Mouse (Mus musculus) adrenal gland, adult 8-10 months (tissue): ENCODE measurements around the gene Vkorc1l1. TPM values are rescaled to one million over a fixed set of nuclear protein-coding genes. Genes with fewer than 3 reads are reported as not detected.

Experiments
- DNase-seq: peaks from one replicate; pipeline ENCODE4 v3.0.0; 2022
- total RNA-seq, 4 experiments: library from RNA; stranded (reverse); gene quantifications; 2 replicates each; pipeline ENCODE4 v1.2.4; 2022

Gene Vkorc1l1
- total RNA-seq, 4 experiments from 2014 or later: 29.2 to 38.6 (median 34.6) TPM

- peak; percentile 91 for DNase-seq
Measured at GRCm38 (mm10) chr5:130002301-130003146, 60.8 kb downstream of the Vkorc1l1 start, which contains the start of gene Gusb. Gusb (minus strand) TSS chr5:130003049.

DNA sequence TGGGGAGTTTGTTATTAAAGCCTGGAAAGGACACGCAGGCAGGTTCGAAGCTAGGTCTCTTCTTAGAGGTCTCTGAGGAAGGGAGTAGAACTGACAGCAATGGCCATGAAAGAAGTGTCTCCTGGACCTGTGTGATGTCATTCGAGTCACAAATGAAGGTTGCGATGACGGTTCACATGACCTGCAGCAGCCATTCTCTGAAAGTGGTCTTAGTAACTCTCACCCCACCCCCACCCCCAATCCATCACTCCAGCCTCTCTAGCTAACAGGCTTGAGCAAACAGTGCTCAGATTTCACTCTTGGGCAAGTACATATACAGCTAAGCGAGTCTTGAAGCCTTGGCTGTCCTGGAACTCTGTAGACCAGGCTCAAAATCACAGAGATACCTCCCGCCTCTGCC is 61.5 kb downstream of the Vkorc1l1 start:
- DNase-seq: no peak

DNA sequence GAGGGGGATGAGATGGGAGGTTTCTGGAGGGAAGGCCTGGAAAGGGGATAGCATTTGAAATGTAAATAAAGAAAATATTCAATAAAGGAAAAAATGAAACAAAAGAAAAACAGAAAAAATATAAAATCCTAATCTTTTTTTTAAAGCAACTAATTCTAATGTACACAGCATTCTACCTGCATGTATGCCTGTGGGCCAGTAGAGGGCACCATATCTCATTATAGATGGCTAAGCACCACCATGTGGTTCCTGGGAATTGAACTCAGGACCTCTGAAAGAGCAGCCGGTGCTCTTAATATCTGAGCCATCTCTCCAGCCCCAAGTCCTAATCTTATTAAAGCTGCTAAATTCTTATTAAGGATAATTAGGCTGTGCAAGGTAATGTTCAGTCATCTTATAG is 65.6 kb downstream of the Vkorc1l1 start:
- no peak for DNase-seq

DNA sequence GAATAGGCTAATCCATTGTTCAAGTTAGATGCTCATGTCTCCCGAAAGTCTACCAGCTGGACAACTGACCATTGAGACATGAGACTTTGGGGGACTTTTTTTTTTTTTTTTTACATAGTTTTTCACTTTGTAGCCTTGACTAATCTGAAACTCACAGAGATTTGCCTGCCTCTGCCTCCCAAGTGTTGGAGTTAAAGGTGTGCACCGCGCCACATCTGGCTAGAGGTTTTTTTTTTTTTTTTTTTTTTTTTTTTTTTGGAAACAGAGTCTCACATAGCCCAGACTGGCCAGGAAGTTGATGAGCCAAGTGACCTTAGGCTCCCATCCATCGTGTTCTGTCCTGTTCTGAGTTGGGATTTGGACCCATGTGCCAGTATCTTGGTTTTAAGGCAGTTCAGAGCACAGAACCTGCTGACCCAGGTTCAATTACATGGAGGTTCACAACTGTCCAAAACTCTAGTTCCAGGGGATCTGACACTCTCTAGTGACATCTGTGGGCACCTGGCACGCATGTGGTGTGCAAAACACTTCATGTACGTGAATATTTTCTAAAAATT is 66.3 kb downstream of the Vkorc1l1 start:
- DNase-seq: no peak

DNA sequence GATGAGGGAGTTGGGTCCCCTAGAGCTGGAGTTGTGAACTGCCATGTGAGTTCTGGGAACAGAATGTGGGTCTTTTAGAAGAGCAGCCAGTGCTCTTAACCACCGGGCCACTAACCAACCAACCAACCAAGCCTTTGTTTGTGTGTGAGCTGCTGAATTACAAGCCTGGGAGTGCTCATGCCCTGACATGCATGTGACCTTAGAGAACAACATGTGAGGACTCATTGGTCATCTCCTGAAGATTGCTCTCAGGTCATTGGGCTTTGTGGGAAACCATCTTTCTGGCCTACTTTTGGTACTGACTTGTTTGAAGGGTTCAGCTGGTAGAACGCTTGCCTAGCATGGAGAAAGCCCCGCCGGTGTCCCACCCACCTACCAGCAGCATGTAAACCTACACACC is 68.0 kb downstream of the Vkorc1l1 start:
- no peak for DNase-seq

DNA sequence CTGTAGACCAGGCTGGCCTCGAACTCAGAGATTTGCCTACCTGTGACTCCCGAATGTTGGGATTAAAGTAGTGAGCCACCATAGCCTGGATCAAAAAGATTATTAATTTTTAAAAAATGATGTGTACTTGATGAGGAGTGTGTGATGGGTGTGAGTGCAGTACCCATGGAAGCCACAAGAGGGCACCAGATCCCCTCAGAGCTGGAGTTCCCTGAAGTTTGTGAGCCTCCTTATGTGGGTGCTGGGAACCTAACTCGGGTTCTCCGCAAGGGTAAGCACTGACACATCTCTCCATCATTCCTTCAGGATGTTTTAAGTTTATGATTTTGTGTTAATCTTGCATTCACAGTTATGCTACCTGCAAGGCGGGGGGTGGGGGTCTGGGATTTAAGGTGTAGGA is 69.2 kb downstream of the Vkorc1l1 start:
- DNase-seq: no peak

DNA sequence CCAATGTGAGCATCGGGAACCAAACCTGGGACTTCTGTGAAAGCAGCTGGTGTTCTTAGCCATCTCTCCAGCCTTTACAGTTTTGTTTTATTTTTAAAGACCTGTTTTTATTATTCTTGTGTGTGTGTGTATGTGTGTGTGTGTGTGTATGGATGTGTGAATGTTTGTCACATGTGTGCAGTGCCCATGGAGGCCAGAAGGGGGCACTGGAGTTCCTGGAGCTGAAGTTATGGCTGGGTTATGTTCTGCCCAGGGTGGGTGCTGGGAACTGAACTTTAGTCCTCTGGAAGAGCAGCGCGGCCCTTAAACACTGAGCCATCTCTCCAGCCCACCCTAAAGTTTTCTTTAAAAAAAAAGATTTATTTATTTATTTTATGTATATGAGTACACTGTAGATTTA is 73.3 kb downstream of the Vkorc1l1 start:
- DNase-seq: no peak

DNA sequence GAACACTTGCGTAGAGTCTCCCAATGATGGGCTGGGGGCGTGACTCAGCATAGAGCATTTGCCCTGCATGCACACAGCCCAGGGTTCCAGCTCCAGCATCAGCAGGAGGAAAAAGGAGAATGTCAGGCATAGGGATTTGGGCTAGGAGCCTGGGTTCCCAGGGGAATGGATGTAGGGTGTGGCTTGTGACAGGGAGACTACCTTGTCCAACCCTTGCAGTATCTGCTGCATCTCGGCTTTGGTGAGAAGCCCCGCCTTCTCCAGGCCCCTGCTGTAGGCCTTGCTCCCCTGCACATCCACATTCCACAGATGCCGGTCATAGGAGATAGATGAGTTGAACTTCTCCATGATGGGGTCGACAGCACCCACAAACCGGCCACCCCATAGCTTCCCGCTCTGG is 77.7 kb downstream of the Vkorc1l1 start:
- no peak for DNase-seq

DNA sequence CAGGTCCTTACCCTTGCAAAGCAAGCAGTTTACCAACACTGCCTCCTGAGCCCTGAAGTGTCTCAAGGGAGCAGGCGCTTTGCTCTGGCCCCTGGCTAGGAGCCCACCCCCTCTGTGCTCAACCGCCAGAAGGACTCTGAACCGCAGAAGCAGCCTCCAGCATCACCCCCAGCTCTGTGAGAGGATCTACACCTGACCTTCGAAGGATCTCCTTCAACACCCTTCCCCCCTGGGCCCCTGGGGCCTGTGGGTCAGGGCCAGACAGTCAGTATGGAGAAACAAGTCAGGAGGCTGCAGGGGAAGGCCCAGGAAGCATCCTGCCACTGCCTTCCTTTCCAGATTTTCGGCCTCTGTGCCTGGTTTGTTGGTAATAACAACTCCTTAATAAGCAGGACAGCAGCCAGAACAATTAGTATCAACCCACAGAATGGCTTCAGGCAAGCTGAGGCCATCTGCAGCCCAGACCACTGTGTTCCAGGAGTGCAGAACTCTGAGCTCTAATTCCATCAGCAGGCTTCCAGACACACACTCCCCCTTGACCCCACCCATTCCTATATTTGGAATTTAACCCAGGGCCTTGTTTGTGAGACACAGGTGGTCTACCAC is 79.7 kb downstream of the Vkorc1l1 start:
- no peak for DNase-seq

DNA sequence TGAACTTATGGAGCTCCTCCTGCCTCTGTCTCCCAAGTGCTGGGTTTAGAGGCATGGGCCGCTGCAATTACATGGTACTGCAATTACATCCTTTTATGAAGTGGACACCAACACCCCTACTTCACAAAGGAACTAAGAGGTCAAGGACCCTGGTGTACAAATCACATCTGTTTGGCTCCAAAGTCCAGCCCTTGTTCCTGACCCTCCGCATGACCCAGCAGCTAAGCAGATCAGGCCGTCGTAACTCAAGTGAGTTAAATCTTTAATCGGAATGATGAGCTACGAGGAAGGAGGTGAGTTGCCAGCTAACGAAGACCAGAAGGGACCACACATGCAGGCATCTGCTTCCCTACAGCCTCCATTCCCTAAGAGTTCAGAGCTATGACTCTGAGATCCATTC is 80.6 kb downstream of the Vkorc1l1 start:
- DNase-seq: no peak

DNA sequence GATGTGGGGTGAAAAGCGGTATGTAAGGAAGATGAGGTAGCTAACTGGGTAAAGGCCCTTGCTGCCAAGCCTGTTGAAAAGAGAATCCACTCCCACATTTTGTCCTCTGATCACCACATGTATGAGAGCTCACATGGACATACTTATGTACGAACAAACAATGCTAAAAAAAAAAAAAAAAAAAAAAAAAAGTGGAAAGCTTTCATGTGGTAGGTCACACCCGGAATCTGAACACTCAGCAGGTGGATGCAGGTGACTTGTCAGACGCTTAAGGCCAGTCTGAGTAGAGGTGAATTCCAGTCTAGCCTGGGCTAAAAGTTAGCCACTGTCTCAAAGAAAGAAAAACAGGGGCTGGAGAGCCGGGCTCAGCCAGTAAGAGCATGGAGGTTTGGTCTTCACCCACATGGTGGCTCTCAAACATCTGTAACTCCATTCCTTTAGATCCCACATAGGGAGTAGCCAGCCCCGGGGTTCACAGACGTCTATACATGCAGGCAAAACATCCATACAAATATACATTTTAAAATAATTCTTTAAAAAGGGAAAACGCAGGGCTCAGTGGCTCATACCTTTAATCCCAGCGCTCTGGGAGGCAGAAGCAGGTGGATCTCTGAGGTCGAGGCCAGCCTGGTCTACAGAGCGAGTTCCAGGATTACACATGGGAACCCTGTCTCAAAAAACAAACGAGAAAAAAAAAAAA is 81.4 kb downstream of the Vkorc1l1 start:
- DNase-seq: no peak

DNA sequence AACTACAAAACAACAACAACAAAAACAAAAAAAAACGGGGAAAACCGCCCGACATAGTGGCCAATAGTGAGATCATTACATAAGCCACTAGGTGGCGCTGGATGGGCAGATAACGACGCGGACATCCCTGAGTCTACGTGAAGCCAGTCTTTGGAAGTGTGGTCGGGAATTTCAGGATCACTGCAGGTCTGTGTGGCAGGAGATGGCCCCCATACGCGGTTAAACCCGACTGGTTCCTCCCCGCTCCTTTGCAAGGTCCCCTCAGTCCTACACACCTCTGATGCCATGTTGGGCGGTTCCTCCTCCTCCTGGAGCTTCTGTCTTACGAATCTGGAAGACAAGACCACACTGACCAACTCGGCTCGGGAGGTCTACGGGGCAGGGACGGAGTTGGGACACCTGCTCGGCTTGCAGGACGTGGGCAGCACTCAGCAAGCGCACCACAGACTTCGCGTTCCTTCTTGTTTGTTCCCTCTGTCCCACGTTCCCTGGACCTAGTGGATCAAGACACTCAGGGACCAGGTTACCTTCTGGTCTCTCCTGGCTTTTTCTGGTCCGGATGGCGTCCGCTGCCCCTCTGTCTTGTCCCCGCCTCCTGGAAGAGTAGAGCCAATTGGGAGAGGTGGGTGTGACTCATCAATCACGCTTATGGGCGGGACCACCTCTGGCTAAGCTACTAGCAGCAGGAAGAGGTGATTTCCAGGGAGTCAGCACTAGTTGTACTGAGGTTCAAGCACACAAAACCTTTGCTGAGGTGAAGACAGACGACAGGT is 82.2 kb downstream of the Vkorc1l1 start:
- peak; percentile 92 for DNase-seq

DNA sequence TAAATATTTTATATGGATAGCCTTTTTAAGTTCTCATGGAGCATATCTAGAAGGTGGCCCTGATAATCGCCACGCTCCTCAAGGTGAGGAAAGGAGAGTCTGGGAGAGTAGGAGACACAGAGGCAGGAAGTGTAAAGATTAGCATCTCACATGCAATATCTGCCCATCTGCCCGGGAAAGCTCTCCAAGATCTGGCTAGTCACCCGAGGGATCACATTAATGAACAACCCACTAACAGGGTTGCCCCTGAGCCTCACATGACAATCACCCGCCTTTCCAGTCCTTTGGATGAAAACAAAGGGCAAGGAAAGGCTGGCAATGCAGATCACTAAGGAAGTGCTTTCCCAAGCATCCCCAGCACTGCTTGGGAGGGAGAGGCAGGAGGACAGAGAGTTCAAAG is 85.4 kb downstream of the Vkorc1l1 start:
- no peak for DNase-seq

- peak; percentile 75 for DNase-seq
Measured at GRCm38 (mm10) chr5:130027696-130028095, 85.9 kb downstream of the Vkorc1l1 start.

DNA sequence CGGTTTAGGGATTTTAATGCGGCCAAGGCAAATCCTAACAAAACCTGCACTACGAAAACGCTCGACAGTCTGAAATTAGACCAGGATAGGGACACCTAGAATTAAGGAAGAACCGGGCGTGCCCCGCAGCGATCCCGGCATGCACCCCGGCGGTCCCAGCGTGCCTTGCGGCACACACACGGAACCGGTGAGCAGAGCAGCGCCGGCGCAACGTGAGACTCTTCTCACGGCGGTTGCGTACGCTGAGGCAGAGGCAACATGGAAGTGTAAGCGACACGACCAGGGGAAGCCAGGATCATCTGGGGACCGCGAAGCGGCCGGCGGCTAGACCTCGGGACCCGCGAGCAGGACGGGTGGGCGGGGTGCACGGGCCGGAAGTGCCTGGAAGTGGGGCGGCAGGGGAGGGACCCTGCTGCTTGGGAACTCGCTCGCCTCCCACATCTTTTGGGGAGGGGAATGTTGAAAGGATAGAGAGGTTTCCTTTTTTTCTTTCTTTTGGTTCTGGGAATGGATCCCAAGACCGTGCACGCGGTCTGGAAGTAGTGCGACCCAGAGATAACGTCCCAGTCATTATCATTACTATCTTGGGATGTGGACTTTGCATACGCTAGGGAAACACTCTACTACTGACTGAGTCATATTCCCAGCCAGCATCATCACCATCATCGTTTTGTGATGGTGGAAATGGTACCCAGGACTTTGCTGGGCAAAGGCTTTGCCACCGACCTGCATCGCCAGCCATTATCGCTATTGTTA is 87.5 kb downstream of the Vkorc1l1 start, which contains the start of the genes Asl and Crcp:
Gene Asl (minus strand): TSS at position 106 of the 756 bp plus-strand sequence.
Gene Crcp (plus strand): TSS at position 149 of the 756 bp plus-strand sequence.
- peak; percentile 74 for DNase-seq

DNA sequence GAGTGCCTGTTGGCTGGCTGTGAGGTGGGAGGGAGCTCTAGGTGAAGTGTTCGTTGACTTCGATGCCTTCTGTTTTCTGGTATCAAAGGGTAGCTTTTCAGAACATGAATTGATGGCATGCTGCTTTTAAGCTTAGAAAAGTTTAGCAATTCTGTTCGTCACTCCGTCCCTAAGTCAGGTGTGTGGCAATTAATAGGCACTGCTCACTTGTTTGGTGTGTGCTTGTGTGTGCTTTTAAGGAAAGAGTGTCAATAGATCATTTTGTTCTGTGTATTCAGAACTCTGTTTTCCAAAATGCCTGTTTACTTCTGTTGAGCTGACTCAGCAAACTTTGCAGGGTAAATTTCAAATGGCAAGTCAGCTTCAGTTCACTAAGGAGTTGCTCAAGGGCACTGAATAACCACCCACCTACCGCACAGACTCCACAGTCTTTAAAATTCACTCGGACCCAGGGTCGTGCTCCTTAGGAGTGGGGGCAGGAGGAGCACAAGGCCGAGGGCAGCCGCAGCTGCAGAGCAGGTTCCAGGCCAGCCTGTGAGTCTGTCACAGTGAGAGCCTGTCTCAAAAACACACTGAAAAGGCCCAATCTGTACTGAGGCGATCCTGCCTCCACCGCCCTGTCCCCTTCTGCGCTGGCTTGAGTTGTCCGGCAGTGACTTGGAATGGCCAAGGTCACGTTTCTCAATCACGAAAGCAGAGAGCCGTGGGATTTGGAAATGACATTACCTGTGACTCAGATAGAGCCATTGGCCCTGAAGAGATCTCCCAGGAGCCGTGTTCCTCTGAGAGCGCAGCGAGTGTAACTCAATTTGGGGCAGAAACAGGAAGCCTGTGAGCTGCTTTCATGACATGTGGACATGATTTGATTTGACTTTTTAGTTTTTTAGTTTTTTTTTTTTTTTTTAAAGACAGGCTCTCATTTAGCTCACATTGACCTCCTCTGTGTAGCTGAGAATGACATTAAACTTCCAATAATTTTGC is 89.9 kb downstream of the Vkorc1l1 start:
- DNase-seq: peak; percentile 74

DNA sequence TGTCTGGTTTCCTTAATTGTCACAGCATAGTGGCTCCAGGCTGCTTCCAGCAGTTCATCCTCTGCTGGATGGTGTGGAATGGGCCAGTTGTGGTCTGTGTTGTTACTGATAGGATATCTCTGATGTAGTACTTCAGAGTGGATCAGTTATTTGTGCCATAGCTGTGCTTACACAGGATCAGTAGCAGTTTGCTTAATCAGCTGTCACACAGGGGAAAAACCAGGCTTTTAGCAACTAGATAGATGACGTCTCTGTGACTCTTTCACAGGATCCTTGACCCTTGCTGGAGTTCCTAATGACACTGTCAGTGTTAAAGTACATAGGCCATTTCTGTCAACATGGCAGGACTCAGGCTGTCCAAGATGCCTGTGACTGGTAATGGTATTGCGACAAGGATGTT is 92.1 kb downstream of the Vkorc1l1 start:
- DNase-seq: no peak
